Mouse (Mus musculus): ENCODE results near the gene Wdr70. TPM values are rescaled to one million over a fixed set of nuclear protein-coding genes. Genes with fewer than 3 reads are reported as not detected.

Wdr70 gene
- polyA plus RNA-seq, 1 experiment: 26.6 TPM

- no peak for TF ChIP-seq CTCF (IDR thresholded peaks at IDR 0.05; ENCODE audit: extremely low read depth, insufficient read depth, low read length)
- no peak overlapping the region for H3K4me3 ChIP-seq (ENCODE audit: insufficient read depth, low read length)
- no peaks in the 10 kb centered on the region for H3K4me1 ChIP-seq (ENCODE audit: control insufficient read depth, insufficient read depth, low read length)
- no peak overlapping the region for H3K27ac ChIP-seq (ENCODE audit: insufficient read depth, low read length)
These were observed 213.9 kb downstream of the Wdr70 start for GRCm38 (mm10) chr15:7885106-7885505.

- Histone ChIP-seq H3K4me3 (ENCODE audit: insufficient read depth, low read length) (no peak overlapping the region), H3K4me1 (ENCODE audit: control insufficient read depth, insufficient read depth, low read length) (no peaks in the 10 kb centered on the region), H3K27ac (ENCODE audit: insufficient read depth, low read length) (no peak overlapping the region)
- no peak for TF ChIP-seq CTCF (IDR thresholded peaks at IDR 0.05; ENCODE audit: extremely low read depth, insufficient read depth, low read length)
- no peak for TF ChIP-seq POLR2A (IDR thresholded peaks at IDR 0.05; ENCODE audit: extremely low read depth, insufficient read depth, low read length)
These were observed 214.8 kb downstream of the Wdr70 start for GRCm38 (mm10) chr15:7884181-7884580.

- no peak overlapping the region for H3K4me3 ChIP-seq (ENCODE audit: insufficient read depth, low read length)
- no peaks in the 10 kb centered on the region for H3K4me1 ChIP-seq (ENCODE audit: control insufficient read depth, insufficient read depth, low read length)
- no peak for TF ChIP-seq CTCF (IDR thresholded peaks at IDR 0.05; ENCODE audit: extremely low read depth, insufficient read depth, low read length)
- no peak for TF ChIP-seq POLR2A (IDR thresholded peaks at IDR 0.05; ENCODE audit: extremely low read depth, insufficient read depth, low read length)
- H3K27ac ChIP-seq (ENCODE audit: insufficient read depth, low read length): no peak overlapping the region
These were observed 219.1 kb downstream of the Wdr70 start for GRCm38 (mm10) chr15:7879956-7880355.

- Histone ChIP-seq H3K4me3 (ENCODE audit: insufficient read depth, low read length) (no peak overlapping the region), H3K4me1 (ENCODE audit: control insufficient read depth, insufficient read depth, low read length) (no peaks in the 10 kb centered on the region), H3K27ac (ENCODE audit: insufficient read depth, low read length) (no peak overlapping the region)
- TF ChIP-seq CTCF (IDR thresholded peaks at IDR 0.05; ENCODE audit: extremely low read depth, insufficient read depth, low read length): no peak
These were observed 220.1 kb downstream of the Wdr70 start for GRCm38 (mm10) chr15:7878861-7879260.

- TF ChIP-seq POLR2A (IDR thresholded peaks at IDR 0.05; ENCODE audit: extremely low read depth, insufficient read depth, low read length): no peak
- no peak for TF ChIP-seq CTCF (IDR thresholded peaks at IDR 0.05; ENCODE audit: extremely low read depth, insufficient read depth, low read length)
- Histone ChIP-seq H3K27ac (ENCODE audit: insufficient read depth, low read length) (no peak overlapping the region), H3K4me3 (ENCODE audit: insufficient read depth, low read length) (no peak overlapping the region), H3K4me1 (ENCODE audit: control insufficient read depth, insufficient read depth, low read length) (no peaks in the 10 kb centered on the region)
These were observed 221.2 kb downstream of the Wdr70 start for GRCm38 (mm10) chr15:7877560-7878467.

- no peak for TF ChIP-seq CTCF (IDR thresholded peaks at IDR 0.05; ENCODE audit: extremely low read depth, insufficient read depth, low read length)
- TF ChIP-seq POLR2A (IDR thresholded peaks at IDR 0.05; ENCODE audit: extremely low read depth, insufficient read depth, low read length): no peak
- no peak overlapping the region for H3K4me3 ChIP-seq (ENCODE audit: insufficient read depth, low read length)
- no peak overlapping the region for H3K27ac ChIP-seq (ENCODE audit: insufficient read depth, low read length)
- H3K4me1 ChIP-seq (ENCODE audit: control insufficient read depth, insufficient read depth, low read length): no peaks in the 10 kb centered on the region
These were observed 223.1 kb downstream of the Wdr70 start for GRCm38 (mm10) chr15:7875879-7876278.

GRCm38 (mm10) chr15:7872473-7872872 is 226.5 kb downstream of the Wdr70 start:
- no peak overlapping the region for H3K27ac ChIP-seq (ENCODE audit: insufficient read depth, low read length)
- no peak for TF ChIP-seq POLR2A (IDR thresholded peaks at IDR 0.05; ENCODE audit: extremely low read depth, insufficient read depth, low read length)
- no peak for TF ChIP-seq CTCF (IDR thresholded peaks at IDR 0.05; ENCODE audit: extremely low read depth, insufficient read depth, low read length)
- H3K4me1 ChIP-seq (ENCODE audit: control insufficient read depth, insufficient read depth, low read length): no peaks in the 10 kb centered on the region
- H3K4me3 ChIP-seq (ENCODE audit: insufficient read depth, low read length): no peak overlapping the region

GRCm38 (mm10) chr15:7865305-7865704 is 233.7 kb downstream of the Wdr70 start:
- peaks cover 2% of the 10 kb centered on the region; the same call in 1 of the 2 replicates for H3K4me1 ChIP-seq (ENCODE audit: control insufficient read depth, insufficient read depth, low read length)
- TF ChIP-seq CTCF (IDR thresholded peaks at IDR 0.05; ENCODE audit: extremely low read depth, insufficient read depth, low read length) (no peak), POLR2A (IDR thresholded peaks at IDR 0.05; ENCODE audit: extremely low read depth, insufficient read depth, low read length) (no peak)
- H3K27ac ChIP-seq (ENCODE audit: insufficient read depth, low read length): no peak overlapping the region
- no peak overlapping the region for H3K4me3 ChIP-seq (ENCODE audit: insufficient read depth, low read length)

GRCm38 (mm10) chr15:7863328-7863727 is 235.7 kb downstream of the Wdr70 start:
- H3K27ac ChIP-seq (ENCODE audit: insufficient read depth, low read length): no peak overlapping the region
- H3K4me3 ChIP-seq (ENCODE audit: insufficient read depth, low read length): no peak overlapping the region
- H3K4me1 ChIP-seq (ENCODE audit: control insufficient read depth, insufficient read depth, low read length): peaks cover 2% of the 10 kb centered on the region; the same call in 1 of the 2 replicates
- TF ChIP-seq POLR2A (IDR thresholded peaks at IDR 0.05; ENCODE audit: extremely low read depth, insufficient read depth, low read length) (no peak), CTCF (IDR thresholded peaks at IDR 0.05; ENCODE audit: extremely low read depth, insufficient read depth, low read length) (no peak)

- no peak for TF ChIP-seq POLR2A (IDR thresholded peaks at IDR 0.05; ENCODE audit: extremely low read depth, insufficient read depth, low read length)
- no peak for TF ChIP-seq CTCF (IDR thresholded peaks at IDR 0.05; ENCODE audit: extremely low read depth, insufficient read depth, low read length)
- H3K4me1 ChIP-seq (ENCODE audit: control insufficient read depth, insufficient read depth, low read length): peaks cover 2% of the 10 kb centered on the region; the same call in 1 of the 2 replicates
- no peak overlapping the region for H3K27ac ChIP-seq (ENCODE audit: insufficient read depth, low read length)
- H3K4me3 ChIP-seq (ENCODE audit: insufficient read depth, low read length): no peak overlapping the region
These were observed 236.1 kb downstream of the Wdr70 start for GRCm38 (mm10) chr15:7862890-7863289.
